Mouse (Mus musculus): ENCODE measurements around the gene Prdm11. TPM values are rescaled to one million over a fixed set of nuclear protein-coding genes. Genes with fewer than 3 reads are reported as not detected.

Gene Prdm11
- total RNA-seq, 1 experiment: 3.7 TPM

DNA sequence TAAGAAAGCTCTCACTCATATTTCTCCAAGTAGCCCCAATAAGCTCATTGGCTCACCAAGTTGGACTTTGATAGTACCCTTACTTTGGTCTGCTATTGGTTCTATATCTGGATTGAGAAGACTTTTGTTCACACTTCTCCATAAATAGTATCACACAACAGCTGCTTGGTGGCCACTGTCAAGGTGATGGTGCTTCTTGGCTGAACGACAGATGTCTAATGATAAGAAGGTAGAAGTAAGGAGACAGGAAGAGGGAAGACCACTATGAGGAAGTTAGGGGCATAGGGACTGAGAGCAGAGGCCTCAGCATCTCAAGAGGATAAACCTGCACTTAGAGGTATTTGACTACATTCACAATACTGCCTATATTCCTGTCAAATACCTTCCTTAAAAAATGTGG lies 81.6 kb downstream of the Prdm11 start:
- Histone ChIP-seq H3K4me3 (ENCODE audit: insufficient read depth in 1 of 2, low read depth in 1 of 2, low read length in 2 of 2, poor library complexity in 1 of 2, severe bottlenecking in 1 of 2) (no peak overlapping the region), H3K9me3 (ENCODE audit: control insufficient read depth, insufficient read depth, low read depth, low read length) (no peaks in the 10 kb centered on the region), H3K4me1 (ENCODE audit: control insufficient read depth in 2 of 2, insufficient read depth in 2 of 2, low read length in 2 of 2, poor library complexity in 1 of 2) (peaks cover 2 to 13% of the 10 kb centered on the region in 2 experiments; a peak in 2 of 4 replicates), H3K9ac (ENCODE audit: insufficient read depth, low read depth, low read length, poor library complexity, severe bottlenecking) (no peak overlapping the region), H3K27ac (ENCODE audit: insufficient read depth, low read depth, low read length, poor library complexity, severe bottlenecking) (no peak overlapping the region), H3K36me3 (ENCODE audit: control insufficient read depth, insufficient read depth, low read length, poor library complexity, severe bottlenecking) (no peaks in the 10 kb centered on the region)
- no peak for TF ChIP-seq ZNF384 (IDR thresholded peaks at IDR 0.05; ENCODE audit: low read depth, low read length)
- TF ChIP-seq HCFC1 (IDR thresholded peaks at IDR 0.05; ENCODE audit: borderline replicate concordance, insufficient read depth, low read length): no peak
- no peak for TF ChIP-seq MAFK (IDR thresholded peaks at IDR 0.05; ENCODE audit: insufficient read depth, low read depth, low read length)
- no peak for TF ChIP-seq CHD2 (IDR thresholded peaks at IDR 0.05; ENCODE audit: low read depth, low read length)
- TF ChIP-seq ZC3H11A (IDR thresholded peaks at IDR 0.05; ENCODE audit: borderline replicate concordance, low read depth, low read length): no peak
- DNase-seq (ENCODE audit: low read depth, low spot score): no peak
- in situ Hi-C loops (cut with MboI; ENCODE audit: low sequenced_read_pairs in 2 of 2, unreplicated experiment in 2 of 2): no loop called here

DNA sequence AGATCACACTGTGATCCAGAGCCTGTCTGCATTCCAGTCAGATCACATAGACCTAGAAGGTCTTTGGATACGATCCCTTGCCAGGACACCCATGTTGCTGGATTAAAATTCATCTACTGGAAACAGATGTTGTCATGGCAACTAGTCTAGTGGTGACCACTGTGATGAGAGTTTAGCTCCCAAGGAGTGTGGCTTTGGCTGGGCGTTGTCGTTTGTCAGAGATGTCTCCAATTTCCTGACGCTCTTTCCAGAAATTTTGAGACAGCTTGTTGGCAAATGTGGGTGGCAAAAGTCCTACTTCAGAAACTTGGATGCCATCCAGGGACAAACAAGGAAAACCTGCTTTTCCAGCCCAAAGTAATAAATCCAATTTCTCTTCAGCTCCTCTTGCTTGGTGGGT lies 87.3 kb downstream of the Prdm11 start:
- in situ Hi-C loops (cut with MboI; ENCODE audit: low sequenced_read_pairs in 2 of 2, unreplicated experiment in 2 of 2): no loop called here
- H3K9ac ChIP-seq (ENCODE audit: insufficient read depth, low read depth, low read length, poor library complexity, severe bottlenecking): no peak overlapping the region
- H3K9me3 ChIP-seq (ENCODE audit: control insufficient read depth, insufficient read depth, low read depth, low read length): no peaks in the 10 kb centered on the region
- H3K4me3 ChIP-seq (ENCODE audit: insufficient read depth in 1 of 2, low read depth in 1 of 2, low read length in 2 of 2, poor library complexity in 1 of 2, severe bottlenecking in 1 of 2): no peak overlapping the region
- H3K36me3 ChIP-seq (ENCODE audit: control insufficient read depth, insufficient read depth, low read length, poor library complexity, severe bottlenecking): no peaks in the 10 kb centered on the region
- no peak overlapping the region for H3K27ac ChIP-seq (ENCODE audit: insufficient read depth, low read depth, low read length, poor library complexity, severe bottlenecking)
- H3K4me1 ChIP-seq (ENCODE audit: control insufficient read depth in 2 of 2, insufficient read depth in 2 of 2, low read length in 2 of 2, poor library complexity in 1 of 2): no peaks in the 10 kb centered on the region
- no peak for DNase-seq (ENCODE audit: low read depth, low spot score)
- TF ChIP-seq MAFK (IDR thresholded peaks at IDR 0.05; ENCODE audit: insufficient read depth, low read depth, low read length) (no peak), ZNF384 (IDR thresholded peaks at IDR 0.05; ENCODE audit: low read depth, low read length) (no peak), CHD2 (IDR thresholded peaks at IDR 0.05; ENCODE audit: low read depth, low read length) (no peak), HCFC1 (IDR thresholded peaks at IDR 0.05; ENCODE audit: borderline replicate concordance, insufficient read depth, low read length) (no peak), ZC3H11A (IDR thresholded peaks at IDR 0.05; ENCODE audit: borderline replicate concordance, low read depth, low read length) (no peak)

DNA sequence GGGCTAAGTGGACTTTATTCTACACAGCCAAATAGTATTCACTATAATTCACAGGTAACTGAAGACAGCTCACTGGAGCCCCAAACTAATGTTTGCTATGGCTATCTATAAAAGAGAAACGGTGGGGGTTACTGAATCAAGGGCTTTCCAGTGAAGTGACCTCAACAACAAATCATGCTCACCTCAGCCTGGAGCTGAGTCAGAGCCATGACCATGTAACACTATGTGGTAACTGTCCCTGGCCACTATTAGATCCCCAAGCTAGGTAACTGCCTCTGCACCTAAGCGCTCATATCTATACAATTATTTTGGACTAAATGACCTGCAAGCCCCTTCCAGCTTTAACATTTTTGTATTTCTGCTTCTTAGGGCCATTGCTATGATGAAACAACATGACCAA lies 89.0 kb downstream of the Prdm11 start:
- Histone ChIP-seq H3K9me3 (ENCODE audit: control insufficient read depth, insufficient read depth, low read depth, low read length) (no peaks in the 10 kb centered on the region), H3K9ac (ENCODE audit: insufficient read depth, low read depth, low read length, poor library complexity, severe bottlenecking) (no peak overlapping the region), H3K36me3 (ENCODE audit: control insufficient read depth, insufficient read depth, low read length, poor library complexity, severe bottlenecking) (no peaks in the 10 kb centered on the region), H3K4me3 (ENCODE audit: insufficient read depth in 1 of 2, low read depth in 1 of 2, low read length in 2 of 2, poor library complexity in 1 of 2, severe bottlenecking in 1 of 2) (no peak overlapping the region), H3K4me1 (ENCODE audit: control insufficient read depth in 2 of 2, insufficient read depth in 2 of 2, low read length in 2 of 2, poor library complexity in 1 of 2) (0 out of 4 replicates have a peak, but pooled peaks cover 0 to 2% of the 10 kb centered on the region in 2 experiments), H3K27ac (ENCODE audit: insufficient read depth, low read depth, low read length, poor library complexity, severe bottlenecking) (no peak overlapping the region)
- TF ChIP-seq ZNF384 (IDR thresholded peaks at IDR 0.05; ENCODE audit: low read depth, low read length) (no peak), MAFK (IDR thresholded peaks at IDR 0.05; ENCODE audit: insufficient read depth, low read depth, low read length) (no peak), ZC3H11A (IDR thresholded peaks at IDR 0.05; ENCODE audit: borderline replicate concordance, low read depth, low read length) (no peak), HCFC1 (IDR thresholded peaks at IDR 0.05; ENCODE audit: borderline replicate concordance, insufficient read depth, low read length) (no peak), CHD2 (IDR thresholded peaks at IDR 0.05; ENCODE audit: low read depth, low read length) (no peak)
- in situ Hi-C loops (cut with MboI; ENCODE audit: low sequenced_read_pairs in 2 of 2, unreplicated experiment in 2 of 2): no loop called here
- no peak for DNase-seq (ENCODE audit: low read depth, low spot score)

DNA sequence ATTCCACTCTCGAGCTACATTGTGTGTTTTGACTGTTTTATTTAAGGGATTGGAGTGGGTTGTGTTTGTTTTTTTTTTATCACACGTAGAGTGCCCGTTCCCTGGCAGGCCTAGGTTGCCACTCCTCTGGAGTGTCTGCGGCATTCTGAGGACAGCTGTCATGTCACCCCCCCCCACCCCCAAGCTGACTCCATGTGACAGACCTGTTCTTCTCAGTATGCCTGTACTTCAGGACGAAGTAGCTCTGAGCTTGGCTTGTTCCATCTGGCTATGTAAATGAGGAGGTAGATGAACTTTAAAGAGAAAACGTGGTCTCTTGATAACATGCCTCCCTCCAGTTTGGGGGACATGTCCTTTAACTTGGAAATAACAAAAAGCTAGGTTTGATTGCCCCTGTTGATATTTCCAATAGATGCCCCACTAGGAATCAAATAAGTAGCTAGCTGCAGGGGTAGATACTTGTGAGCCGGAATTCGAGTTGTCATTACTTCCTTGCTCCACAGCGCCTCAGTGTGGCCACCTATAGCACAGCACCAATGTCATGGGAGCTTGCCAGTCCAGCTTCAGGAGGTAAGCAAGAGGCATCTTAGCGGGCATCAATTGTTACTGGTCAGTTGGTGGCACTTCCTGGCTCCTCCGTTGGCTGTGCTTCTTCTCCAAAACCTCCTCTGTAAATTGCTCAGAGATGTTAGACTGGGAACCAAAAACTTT lies 91.4 kb downstream of the Prdm11 start:
- H3K27ac ChIP-seq (ENCODE audit: insufficient read depth, low read depth, low read length, poor library complexity, severe bottlenecking): no peak overlapping the region
- no peaks in the 10 kb centered on the region for H3K36me3 ChIP-seq (ENCODE audit: control insufficient read depth, insufficient read depth, low read length, poor library complexity, severe bottlenecking)
- DNase-seq (ENCODE audit: low read depth, low spot score): peak; percentile 58
- no peak overlapping the region for H3K4me3 ChIP-seq (ENCODE audit: insufficient read depth in 1 of 2, low read depth in 1 of 2, low read length in 2 of 2, poor library complexity in 1 of 2, severe bottlenecking in 1 of 2)
- peaks cover 0 to 6% of the 10 kb centered on the region in 2 experiments; a peak in 2 of 4 replicates for H3K4me1 ChIP-seq (ENCODE audit: control insufficient read depth in 2 of 2, insufficient read depth in 2 of 2, low read length in 2 of 2, poor library complexity in 1 of 2)
- no peak overlapping the region for H3K9ac ChIP-seq (ENCODE audit: insufficient read depth, low read depth, low read length, poor library complexity, severe bottlenecking)
- in situ Hi-C loops (cut with MboI; ENCODE audit: low sequenced_read_pairs in 2 of 2, unreplicated experiment in 2 of 2): no loop called here
- TF ChIP-seq ZC3H11A (IDR thresholded peaks at IDR 0.05; ENCODE audit: borderline replicate concordance, low read depth, low read length) (peak; percentile 76), ZNF384 (IDR thresholded peaks at IDR 0.05; ENCODE audit: low read depth, low read length) (no peak)
- no peaks in the 10 kb centered on the region for H3K9me3 ChIP-seq (ENCODE audit: control insufficient read depth, insufficient read depth, low read depth, low read length)

All from ES-E14 (cell line).